Mouse (Mus musculus) liver, postnatal 0 days (tissue): ENCODE results near the gene Ifi207.

Experiments
- CTCF ChIP-seq: sonication (generic); IDR thresholded peaks from 2 replicates; pipeline ENCODE4 v1.5.1; 2016; ENCODE audit warnings: antibody characterized with exemption, low read depth
- EP300 ChIP-seq: IDR thresholded peaks from 2 replicates; pipeline ENCODE4 v1.6.1; 2016; ENCODE audit warnings: antibody characterized with exemption, low read depth, mild to moderate bottlenecking

DNA sequence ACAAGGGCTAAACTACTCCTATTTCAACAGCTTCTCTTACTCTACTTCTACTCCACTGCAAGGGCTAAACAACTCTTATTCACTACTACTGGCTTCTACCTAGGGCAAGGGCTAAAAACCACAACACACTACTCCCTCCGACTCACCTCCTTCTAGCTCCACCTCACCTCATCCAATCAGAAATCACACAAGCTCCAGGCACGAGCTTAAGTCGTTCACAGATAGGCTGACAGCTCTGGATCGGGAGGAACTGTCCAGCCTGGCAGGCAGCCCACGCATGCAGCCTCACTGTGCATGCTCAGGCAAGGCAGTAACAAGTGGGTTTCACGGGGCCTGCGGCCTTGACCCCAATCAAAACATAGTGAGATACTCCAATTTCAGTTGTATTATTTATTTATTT is 8.3 kb downstream of the Ifi207 start:
- no peak for TF ChIP-seq CTCF
- no peak for TF ChIP-seq EP300
